Mouse (Mus musculus) kidney, adult 10 weeks (tissue): ENCODE measurements around the gene Sspn. TPM values are rescaled to one million over a fixed set of nuclear protein-coding genes. Genes with fewer than 3 reads are reported as not detected.

ENCODE experiments used
- polyA plus RNA-seq: library from polyadenylated mRNA; stranded (reverse); fragments of 350-450 nt; fragmentation: Illumina TruSeq; extraction: RNeasy Lipid Tissue Mini Kit (QIAGEN cat#74804); gene quantifications from one replicate; pipeline ENCODE4 v1.2.3, GENCODE M21; 2014; ENCODE audit warnings: low read depth, low replicate concordance

Gene Sspn
- polyA plus RNA-seq: 5.4 TPM

DNA sequence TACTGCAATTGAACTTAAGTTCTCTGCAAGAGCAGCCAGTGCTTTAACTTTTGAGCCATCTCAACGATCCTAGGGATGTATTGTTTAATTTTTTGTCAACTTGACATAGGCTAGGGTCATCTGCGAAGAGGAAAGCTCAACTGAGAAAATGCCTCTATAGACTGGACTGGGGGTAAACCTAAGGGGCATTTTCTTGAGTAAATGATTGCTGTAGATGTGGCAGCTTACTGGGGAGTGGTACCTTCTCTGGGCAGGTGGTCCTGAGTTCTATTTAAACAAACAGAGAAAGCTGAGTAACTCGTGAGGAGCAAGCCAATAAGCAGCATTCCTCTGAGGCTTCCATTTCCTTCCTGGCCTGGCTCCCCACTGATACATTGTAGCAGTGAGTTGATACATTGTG lies at the start of gene Sspn:
Gene Sspn, plus strand, starts transcription at position 301 of the 400 bp plus-strand sequence.

Other genes starting within 250 kb of the Sspn start
- 30.7 TPM for gene Rassf8, start 184.9 kb upstream of the Sspn start, polyA plus RNA-seq
- 1.6 TPM for gene Bhlhe41, start 66.1 kb upstream of the Sspn start, polyA plus RNA-seq